Mouse (Mus musculus): ENCODE measurements around the gene Nelfcd.

- no peak for TF ChIP-seq TAL1 (IDR thresholded peaks at IDR 0.05; ENCODE audit: low read length)
- no peak for TF ChIP-seq GATA1 (IDR thresholded peaks at IDR 0.05; ENCODE audit: low read length)
Measured at GRCm38 (mm10) chr2:174438181-174438580, 22.6 kb downstream of the Nelfcd start.

All from erythroblast, embryonic 14.5 days (primary cell).